Mouse (Mus musculus): ENCODE data around the gene Gm12216.

Gm12216 gene

DNA sequence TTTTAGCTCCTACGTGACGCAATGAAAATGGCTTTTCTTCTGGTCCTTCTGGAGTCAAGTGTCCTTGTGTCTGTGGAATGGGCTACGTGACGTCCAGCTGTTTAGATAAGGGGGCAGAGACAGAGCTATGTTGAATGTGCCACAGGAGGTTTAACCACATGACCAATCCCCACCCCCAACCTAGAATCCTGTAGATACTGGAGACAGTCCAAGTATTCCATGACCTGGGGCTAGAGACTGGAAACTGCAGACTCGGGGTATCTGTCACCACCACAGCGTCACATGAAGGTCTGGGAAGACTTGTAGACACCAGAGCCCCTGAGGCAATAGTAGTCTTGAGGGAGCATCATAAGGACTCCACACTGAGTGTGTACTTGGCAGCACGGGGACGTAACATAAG lies 63.2 kb downstream of the Gm12216 start:
- DNase-seq (ENCODE audit: low read depth, low spot score): peak; percentile 91

DNA sequence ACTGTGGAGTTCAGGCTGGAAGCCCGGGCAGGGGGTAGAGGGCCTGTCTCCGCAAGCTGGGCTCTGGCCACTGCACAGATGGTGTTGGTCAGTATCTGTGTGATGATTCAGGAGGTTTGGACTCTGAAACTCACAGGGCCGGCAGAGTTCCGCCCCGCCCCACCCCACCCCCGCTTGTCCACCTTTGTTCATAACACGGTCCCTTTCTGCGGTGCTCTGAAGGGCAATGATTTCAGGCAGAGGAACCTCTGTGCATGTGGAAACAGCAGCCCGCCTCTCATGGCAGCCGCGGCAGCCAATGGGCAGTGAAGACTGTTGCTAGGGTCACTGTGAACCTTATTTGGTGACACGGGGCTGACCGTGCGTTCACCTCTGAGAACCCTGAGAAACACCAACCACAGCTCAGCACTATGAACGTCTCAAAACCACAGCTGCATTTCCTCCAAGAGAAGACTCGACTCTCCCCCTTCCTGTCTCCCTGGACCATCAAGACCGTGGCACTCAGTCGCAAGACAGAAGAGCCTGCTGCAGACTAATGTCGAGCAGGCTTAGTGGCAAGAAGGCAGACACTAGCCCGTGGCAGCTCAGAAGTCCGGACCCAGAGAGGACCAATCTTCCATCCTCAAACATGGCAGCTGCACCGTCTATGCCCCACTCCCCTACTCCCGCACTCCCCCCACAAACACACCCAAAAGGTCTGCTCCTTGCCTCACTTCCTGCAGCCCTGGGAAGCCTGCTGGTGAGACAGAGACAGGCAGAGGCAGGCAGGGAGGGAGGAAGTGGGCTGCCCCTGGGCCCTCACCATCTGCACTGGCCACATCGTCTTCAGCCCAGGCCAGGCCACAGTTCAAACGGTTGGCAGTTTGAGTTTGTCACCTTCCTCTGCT lies 64.1 kb downstream of the Gm12216 start:
- DNase-seq (ENCODE audit: low read depth, low spot score): peak; percentile 91

GRCm38 (mm10) chr11:53794015-53794414 lies 65.0 kb downstream of the Gm12216 start:
- DNase-seq (ENCODE audit: low read depth, low spot score): no peak

GRCm38 (mm10) chr11:53792986-53793385 lies 66.1 kb downstream of the Gm12216 start:
- DNase-seq (ENCODE audit: low read depth, low spot score): peak; percentile 45

GRCm38 (mm10) chr11:53789277-53789676 lies 69.8 kb downstream of the Gm12216 start:
- no peak for DNase-seq (ENCODE audit: low read depth, low spot score)

DNA sequence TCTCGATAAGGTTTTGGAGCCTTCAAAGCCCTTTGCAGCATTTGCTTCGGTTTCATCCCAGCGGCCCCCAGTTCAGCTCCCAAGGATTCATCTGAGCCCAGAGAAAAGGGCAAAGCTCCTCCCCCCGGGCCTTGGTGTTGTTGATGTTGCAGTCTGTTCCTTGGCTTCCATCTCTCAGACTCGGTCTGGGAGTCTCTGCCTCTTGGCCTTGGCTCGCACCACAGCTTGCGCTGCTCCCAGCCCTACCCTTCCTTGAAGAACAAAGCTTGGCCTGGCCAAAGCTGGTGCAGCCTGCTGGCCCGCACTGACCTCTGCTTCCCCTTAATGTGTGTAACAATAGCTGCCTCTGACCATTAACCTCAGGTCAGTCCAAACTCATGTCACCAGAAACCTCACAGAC lies 70.9 kb downstream of the Gm12216 start:
- DNase-seq (ENCODE audit: low read depth, low spot score): no peak

- DNase-seq (ENCODE audit: low read depth, low spot score): no peak
Observed at GRCm38 (mm10) chr11:53786058-53787031, 72.7 kb downstream of the Gm12216 start.

DNA sequence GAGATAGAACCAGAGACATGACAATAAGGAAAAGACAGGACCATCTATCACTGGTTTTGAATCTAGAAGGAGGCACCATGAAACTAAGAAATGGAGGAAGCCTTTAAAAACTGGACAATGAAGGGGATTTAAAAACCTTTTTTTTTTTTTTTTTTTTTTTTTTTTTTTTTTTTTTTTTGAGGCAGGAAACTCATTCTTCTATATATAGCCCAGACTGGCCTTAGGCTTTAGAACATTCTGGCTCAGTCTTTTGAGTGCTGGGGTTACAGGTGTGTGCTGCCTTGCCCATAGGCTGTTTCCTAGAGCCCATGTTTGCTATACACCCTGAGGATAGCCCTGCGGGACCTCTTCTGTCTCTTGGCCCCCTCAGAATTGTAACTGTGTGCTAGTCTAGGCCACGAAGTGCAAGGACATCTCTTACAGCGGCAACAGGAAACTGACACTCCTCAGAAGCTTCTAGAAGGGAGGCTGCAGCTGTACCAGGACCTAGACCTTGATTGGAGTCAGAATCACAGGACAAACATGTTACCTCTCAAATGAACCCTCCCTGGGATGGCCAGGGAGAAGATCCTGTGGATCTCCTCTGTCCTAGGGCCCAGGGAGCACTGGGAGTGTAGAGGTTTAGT lies 73.6 kb downstream of the Gm12216 start:
- no peak for DNase-seq (ENCODE audit: low read depth, low spot score)

DNA sequence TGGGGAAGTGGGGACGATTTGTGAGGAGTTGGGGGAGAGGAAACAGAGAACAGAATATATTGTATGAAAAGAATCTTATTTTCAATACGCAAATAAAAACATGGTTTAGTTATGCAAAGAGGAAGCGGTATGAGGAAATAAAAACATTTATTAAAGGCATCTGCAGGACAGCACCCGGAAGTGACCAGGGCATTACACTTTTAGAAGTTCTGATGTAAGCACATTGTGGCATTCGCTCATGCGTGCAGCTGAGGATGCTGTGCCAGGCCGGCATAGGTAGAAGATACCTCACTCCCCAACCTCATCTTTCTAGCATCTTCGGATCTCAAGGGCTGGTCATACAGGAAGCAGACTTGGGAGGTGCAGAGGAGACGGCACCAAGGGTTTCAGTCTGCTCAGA lies 75.8 kb downstream of the Gm12216 start:
- DNase-seq (ENCODE audit: low read depth, low spot score): no peak

DNA sequence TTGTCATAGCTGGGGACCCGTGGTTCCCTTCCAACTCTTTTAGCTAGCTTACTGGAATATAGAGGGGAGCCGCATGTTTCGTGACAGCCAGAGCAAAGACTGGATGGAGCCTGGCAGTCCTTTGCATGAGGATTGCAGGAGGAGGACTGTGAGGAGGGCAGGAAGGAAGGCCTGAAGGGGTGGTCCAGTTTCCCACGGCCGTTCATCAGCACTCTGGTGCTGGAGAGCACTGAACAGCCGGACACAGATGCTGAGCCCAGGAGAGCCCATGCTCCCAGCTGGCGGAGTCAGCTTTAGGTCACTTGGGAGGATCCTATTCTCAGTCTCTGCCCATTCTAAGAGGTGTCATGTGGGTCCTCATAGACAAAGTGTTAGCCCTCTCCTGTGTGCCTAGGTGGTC lies 77.1 kb downstream of the Gm12216 start:
- no peak for DNase-seq (ENCODE audit: low read depth, low spot score)

DNA sequence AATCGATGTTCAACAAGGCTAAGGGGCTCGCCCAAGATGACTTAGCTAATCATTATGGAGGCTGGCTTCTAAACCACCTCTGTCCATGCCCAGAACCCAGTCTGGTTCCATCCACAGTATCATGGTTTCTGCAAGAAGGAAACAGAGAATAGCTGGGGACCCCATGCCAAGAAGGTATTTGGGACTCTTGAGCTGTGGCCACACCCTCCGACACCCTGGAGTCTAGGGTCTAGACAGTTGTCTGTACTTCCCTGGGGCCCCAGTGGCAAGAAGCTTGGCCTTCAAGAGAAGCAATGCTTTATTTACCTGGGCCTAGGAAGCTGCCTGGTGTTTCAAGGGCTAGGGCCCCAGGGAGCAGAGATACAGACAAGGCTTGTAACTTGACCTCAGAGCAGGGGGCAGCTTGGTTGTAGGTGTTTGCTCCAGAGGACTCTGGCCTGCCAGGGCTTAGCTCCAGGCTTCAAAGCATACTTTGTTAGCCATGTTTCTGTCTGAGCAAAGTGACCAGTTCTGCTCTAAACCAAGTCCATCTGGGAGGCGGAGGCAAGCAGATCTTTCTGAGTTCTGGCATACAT lies 77.8 kb downstream of the Gm12216 start:
- no peak for DNase-seq (ENCODE audit: low read depth, low spot score)

DNA sequence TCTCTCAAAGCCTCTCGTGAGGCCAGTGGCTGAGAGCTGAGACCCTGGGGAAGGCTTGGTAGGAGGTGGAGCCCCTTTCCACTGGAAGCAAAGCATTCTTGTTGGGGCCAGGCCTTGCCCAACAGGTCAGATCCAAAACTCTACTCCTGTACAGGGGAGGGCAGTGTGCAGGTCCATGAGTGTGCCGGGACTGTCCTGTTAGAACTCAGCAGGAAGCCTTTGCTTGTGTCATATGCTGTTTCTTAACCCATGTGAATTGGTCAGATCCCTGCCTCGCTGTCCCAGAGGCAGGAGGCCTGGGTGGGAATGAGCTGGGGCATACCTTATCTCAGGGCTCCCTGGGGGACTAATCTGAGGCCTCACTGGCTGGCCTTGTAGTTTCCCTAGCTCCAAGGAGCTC lies 78.8 kb downstream of the Gm12216 start:
- DNase-seq (ENCODE audit: low read depth, low spot score): no peak

- no peak for DNase-seq (ENCODE audit: low read depth, low spot score)
Observed at GRCm38 (mm10) chr11:53779808-53780207, 79.2 kb downstream of the Gm12216 start.

DNA sequence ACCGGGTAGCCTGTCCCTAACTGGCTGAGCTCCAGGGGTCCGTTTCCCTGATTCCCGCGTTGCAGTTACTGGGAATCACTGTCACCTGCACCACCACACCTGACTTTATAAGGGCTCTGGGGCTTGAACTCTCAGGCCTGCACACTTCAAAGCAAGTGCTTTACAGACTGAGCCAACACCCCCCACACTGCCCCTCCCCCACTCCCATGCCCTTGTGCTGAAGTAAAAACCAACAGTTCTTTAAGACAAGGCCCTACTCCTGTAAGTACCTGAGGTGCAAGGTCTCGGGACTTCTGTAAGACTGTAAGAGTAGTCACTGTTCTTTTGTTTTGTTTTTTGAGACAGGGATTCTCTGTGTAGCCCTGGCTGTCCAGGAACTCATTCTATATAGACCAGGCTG lies 80.6 kb downstream of the Gm12216 start:
- no peak for DNase-seq (ENCODE audit: low read depth, low spot score)

DNA sequence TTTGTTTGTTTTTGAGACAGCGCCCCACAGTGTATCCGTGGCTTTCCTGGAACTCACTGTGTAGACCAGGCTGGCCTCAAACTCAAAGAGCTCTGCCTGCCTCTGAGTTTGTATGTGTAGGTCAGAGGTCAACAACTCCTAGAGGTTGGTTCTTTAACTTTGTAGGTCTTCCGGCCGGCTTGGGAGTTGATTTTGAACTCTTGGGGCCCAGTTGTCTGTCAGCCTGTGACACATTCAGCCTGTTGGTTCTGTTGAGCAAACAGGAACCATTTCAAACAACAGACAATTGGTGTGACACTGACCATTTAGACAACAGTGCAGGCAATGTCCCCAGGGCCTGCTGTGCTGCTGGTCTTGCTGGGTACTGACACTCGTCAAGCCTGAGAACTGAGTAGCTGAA lies 81.3 kb downstream of the Gm12216 start:
- DNase-seq (ENCODE audit: low read depth, low spot score): no peak

DNA sequence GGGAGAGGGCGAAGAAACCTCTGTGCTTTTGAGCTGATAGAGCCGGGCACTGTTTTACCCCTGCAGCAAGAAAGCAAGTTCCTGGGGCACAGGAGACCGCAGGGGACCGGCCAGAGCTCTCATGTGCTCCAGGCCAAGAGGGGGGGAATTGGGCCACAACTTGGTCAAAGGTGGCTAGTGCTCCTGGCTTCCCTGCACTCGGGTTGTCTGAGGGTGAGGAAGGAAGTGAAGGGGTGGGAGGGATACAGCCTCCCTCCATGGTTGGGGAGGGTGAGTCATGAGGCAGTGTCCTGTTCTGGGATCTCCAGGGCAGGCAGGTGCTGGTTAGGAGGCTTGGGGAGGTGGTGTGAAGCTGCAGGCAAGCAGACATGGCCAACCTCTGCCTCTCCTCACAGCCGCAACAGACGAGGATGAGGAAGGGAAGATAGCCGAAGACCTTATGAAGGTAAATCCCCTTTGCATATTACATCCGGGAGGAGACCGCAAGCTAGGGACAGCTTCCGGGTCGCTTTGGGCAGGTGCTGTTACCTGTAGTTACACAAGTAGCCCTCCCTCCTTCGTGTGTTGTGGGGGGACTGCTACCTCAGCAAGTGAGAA lies 84.3 kb downstream of the Gm12216 start:
- no peak for DNase-seq (ENCODE audit: low read depth, low spot score)

GRCm38 (mm10) chr11:53773641-53774360 lies 85.3 kb downstream of the Gm12216 start:
- DNase-seq (ENCODE audit: low read depth, low spot score): no peak

DNA sequence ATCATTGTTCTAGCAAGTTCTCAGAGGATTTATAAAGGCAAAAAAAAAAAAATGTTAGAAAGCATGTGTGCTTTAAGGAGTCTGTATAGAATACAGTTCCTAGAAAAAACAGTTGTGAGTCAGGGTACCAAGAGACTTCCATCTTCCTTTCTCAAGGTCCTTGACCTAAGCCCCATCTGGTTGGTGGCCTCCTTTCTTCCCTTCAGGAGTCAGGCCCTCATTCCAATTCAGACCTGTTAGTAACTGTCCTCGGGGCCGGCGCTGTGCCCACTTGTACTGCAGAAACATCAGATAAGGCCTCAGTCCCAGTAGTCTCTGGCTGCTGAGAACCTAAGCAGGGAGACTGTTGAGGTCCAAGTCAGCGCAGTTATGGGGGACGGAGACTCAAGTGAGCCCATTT lies 86.0 kb downstream of the Gm12216 start, which contains the start of gene Gm17334:
Gene Gm17334 (minus strand): TSS at position 101 of the 400 bp plus-strand sequence.
- DNase-seq (ENCODE audit: low read depth, low spot score): no peak

GRCm38 (mm10) chr11:53772536-53772935 lies 86.5 kb downstream of the Gm12216 start:
- DNase-seq (ENCODE audit: low read depth, low spot score): no peak

DNA sequence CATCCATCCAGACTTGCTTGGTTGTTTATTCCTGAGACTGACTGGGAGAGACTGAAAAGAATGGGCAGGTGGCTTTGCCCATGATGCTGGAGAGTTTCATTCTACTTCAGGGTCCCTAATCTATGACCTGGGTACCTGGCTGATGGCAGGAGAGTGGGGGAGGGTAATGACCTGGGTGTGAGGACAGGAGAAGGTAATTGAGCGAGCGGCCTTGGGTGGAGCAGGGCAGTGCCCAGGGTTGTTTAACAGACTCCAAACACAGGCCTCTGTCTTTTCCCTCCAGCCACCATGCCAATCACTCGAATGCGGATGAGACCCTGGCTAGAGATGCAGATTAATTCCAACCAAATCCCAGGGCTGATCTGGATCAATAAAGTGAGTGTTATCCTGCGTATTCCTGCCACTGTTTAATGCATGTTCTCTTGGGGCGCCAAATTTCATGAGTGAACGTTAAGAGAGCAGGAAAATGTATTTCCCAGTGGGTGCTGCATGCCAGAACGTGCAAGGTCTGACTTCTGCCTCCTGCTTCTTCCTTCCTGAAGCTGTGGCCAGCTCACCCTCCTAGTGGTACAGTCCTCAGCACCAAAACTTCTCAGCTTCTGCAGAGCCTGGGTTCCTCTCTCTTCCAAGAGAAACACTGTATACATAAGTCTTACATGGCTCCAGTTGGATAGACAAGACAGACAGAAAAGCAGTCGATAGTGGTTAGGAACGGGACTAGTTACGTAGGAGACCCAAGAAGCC lies 87.9 kb downstream of the Gm12216 start:
- DNase-seq (ENCODE audit: low read depth, low spot score): no peak
